Mouse (Mus musculus) stomach, postnatal 0 days (tissue): ENCODE measurements around the gene Ei24.

Experiments
- CTCF ChIP-seq: IDR thresholded peaks from 2 replicates; pipeline ENCODE4 v1.5.1; 2016; ENCODE audit warnings: antibody characterized with exemption, low read depth, mild to moderate bottlenecking, moderate library complexity
- EP300 ChIP-seq: optimal IDR thresholded peaks from 2 replicates; pipeline ENCODE3; 2016; ENCODE audit warnings: antibody characterized with exemption

GRCm38 (mm10) chr9:36792191-36792590 lies 5.0 kb downstream of the Ei24 start:
- TF ChIP-seq CTCF (no peak), EP300 (no peak)
